Mouse (Mus musculus): Measurements from ENCODE around the gene Rhoc. TPM values are rescaled to one million over a fixed set of nuclear protein-coding genes. Genes with fewer than 3 reads are reported as not detected.

Gene Rhoc
- polyA plus RNA-seq, 1 experiment from 2014 or later = 120 TPM

GRCm38 (mm10) chr3:104770918-104771317 is 17.3 kb upstream of the Rhoc start:
- 51% methylated on average over 3 of the region's 3 CpGs for WGBS
- Histone ChIP-seq H3K4me3 (no peak overlapping the region), H3K27ac (replicated peaks) (0 out of 2 replicates have a peak overlapping the region, but pooled peaks have one; percentile 1), H3K27me3 (replicated peaks; ENCODE audit: low read depth, poor library complexity, severe bottlenecking) (peaks cover 33% of the 10 kb centered on the region), H3K4me1 (peaks cover 34% of the 10 kb centered on the region), H3K9me3 (no peaks in the 10 kb centered on the region), H3K36me3 (replicated peaks) (no peaks in the 10 kb centered on the region)
- no peak for DNase-seq (ENCODE audit: low spot score)

- Histone ChIP-seq H3K27ac (replicated peaks) (no peak overlapping the region), H3K4me1 (peaks cover 38% of the 10 kb centered on the region), H3K4me3 (no peak overlapping the region), H3K9me3 (no peaks in the 10 kb centered on the region), H3K27me3 (replicated peaks; ENCODE audit: low read depth, poor library complexity, severe bottlenecking) (peaks cover 38% of the 10 kb centered on the region), H3K36me3 (replicated peaks) (no peaks in the 10 kb centered on the region)
- no peak for DNase-seq (ENCODE audit: low spot score)
- 58% methylated on average over 6 of the region's 6 CpGs for WGBS
Observed at GRCm38 (mm10) chr3:104771460-104771859, 16.7 kb upstream of the Rhoc start.

- peaks cover 45% of the 10 kb centered on the region for H3K4me1 ChIP-seq
- DNase-seq (ENCODE audit: low spot score) = no peak
- H3K27me3 ChIP-seq (replicated peaks; ENCODE audit: low read depth, poor library complexity, severe bottlenecking) = peaks cover 57% of the 10 kb centered on the region
- H3K9me3 ChIP-seq = no peaks in the 10 kb centered on the region
- no peak overlapping the region for H3K4me3 ChIP-seq
- no peak overlapping the region for H3K27ac ChIP-seq (replicated peaks)
- H3K36me3 ChIP-seq (replicated peaks) = no peaks in the 10 kb centered on the region
- 76% methylated on average over 7 of the region's 7 CpGs for WGBS
Observed at GRCm38 (mm10) chr3:104773301-104773700, 14.9 kb upstream of the Rhoc start.

DNA sequence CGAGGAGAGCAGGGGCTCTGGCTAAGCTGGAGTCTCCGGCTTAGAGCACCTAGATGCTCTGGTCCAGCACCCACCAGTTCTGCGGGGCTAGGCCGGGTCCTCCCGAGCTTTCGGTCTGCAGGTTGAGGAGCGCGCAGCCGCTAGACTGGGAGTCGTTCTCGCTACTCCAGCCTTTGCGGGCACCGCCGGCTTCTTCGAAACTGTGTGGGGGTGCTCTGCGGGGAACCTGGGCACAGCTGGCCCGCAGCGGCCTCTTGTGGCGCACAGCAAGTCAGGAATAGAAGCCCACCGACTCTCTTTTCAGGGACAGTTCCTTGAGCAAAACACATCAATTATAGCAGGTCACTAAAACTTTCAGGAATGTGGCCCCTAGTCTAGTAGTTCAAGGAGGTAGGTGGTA is 10.8 kb upstream of the Rhoc start:
- 1% methylated on average over 20 of the region's 20 CpGs for WGBS
- H3K9me3 ChIP-seq = no peaks in the 10 kb centered on the region
- peaks cover 85% of the 10 kb centered on the region for H3K27me3 ChIP-seq (replicated peaks; ENCODE audit: low read depth, poor library complexity, severe bottlenecking)
- no peak overlapping the region; the same call in 1 of the 2 replicates for H3K27ac ChIP-seq (replicated peaks)
- peaks cover 41% of the 10 kb centered on the region for H3K4me1 ChIP-seq
- peak overlapping the region; percentile 57 for H3K4me3 ChIP-seq
- no peaks in the 10 kb centered on the region for H3K36me3 ChIP-seq (replicated peaks)
- peak; percentile 81 for DNase-seq (ENCODE audit: low spot score)

- H3K9me3 ChIP-seq = no peaks in the 10 kb centered on the region
- H3K4me1 ChIP-seq = peaks cover 40% of the 10 kb centered on the region
- peaks cover 96% of the 10 kb centered on the region for H3K27me3 ChIP-seq (replicated peaks; ENCODE audit: low read depth, poor library complexity, severe bottlenecking)
- peak; percentile 84 for DNase-seq (ENCODE audit: low spot score)
- 3% methylated on average over 7 of the region's 7 CpGs for WGBS
- H3K4me3 ChIP-seq = no peak overlapping the region
- H3K27ac ChIP-seq (replicated peaks) = no peak overlapping the region
- H3K36me3 ChIP-seq (replicated peaks) = no peaks in the 10 kb centered on the region
Observed at GRCm38 (mm10) chr3:104779949-104780348, 8.2 kb upstream of the Rhoc start.

GRCm38 (mm10) chr3:104780561-104781420 is 7.4 kb upstream of the Rhoc start, which contains the start of gene Ppm1j:
TSS of gene Ppm1j (plus strand) at chr3:104781056.
- Histone ChIP-seq H3K27ac (replicated peaks) (no peak within 1 kb of the TSS; the same call in 1 of the 2 replicates), H3K4me3 (peak within 1 kb of the TSS; percentile 64), H3K27me3 (replicated peaks; ENCODE audit: low read depth, poor library complexity, severe bottlenecking) (peaks cover 100% of the 10 kb centered on the region), H3K9me3 (no peaks in the 10 kb centered on the region), H3K4me1 (peaks cover 37% of the 10 kb centered on the region), H3K36me3 (replicated peaks) (no peaks in the 10 kb centered on the region)
- 1% methylated on average over 56 of the region's 56 CpGs for WGBS
- peak; percentile 83 for DNase-seq (ENCODE audit: low spot score)

DNA sequence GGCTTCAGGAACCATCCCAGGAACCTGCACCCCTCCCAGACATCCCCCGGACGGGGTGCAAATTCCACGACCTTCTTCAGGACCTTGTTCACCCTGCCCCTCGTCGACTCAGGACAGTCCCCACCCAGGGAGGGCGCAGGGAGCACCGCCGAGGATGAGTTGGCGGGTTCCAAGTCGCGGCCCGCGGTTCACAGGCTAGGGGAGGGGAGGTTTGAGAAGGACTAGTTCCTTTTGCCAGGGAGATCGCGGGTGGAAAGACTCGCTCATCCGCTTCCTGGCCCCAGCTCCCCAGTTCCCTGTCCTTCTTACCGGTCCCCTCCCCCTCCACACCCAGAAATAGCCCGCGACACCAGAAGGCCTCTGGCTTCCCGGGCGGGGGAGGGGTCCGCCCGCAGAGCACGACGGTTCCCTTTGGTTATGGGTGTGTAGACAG is 6.7 kb upstream of the Rhoc start, which contains the start of gene Fam19a3:
Gene Fam19a3 (minus strand): TSS at position 370 of the 433 bp plus-strand sequence.
- H3K27ac ChIP-seq (replicated peaks) = no peak within 1 kb of the TSS; the same call in 1 of the 2 replicates

DNA sequence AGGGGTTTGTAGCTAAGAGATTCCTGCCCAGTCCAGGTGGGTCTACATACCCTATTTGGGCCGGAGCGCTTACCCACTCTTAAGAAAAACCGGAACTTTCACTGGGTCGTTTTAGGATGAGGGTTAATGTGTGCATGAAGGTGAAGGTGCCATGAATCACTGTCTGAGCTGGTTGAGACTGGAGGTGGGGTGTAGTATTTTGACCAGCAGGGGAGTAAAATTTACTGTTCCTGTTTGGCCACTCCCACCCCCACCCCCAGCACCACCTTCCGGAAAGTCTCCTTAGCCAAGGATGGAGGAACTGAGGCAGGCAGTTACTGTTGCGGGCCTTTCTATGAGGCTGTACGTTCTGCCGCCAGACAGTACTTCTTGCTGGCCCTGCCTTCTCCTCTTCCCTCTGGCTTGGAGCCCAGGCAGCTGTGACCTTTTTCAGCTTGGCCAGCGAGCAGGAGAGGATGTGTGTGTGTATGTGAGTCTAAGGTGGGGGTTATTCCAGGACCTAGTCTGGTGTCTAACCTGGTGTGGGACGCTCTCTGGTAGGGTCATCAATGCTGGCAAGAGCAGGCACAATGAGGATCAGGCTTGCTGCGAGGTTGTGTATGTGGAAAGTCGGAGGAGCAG is 6.0 kb upstream of the Rhoc start:
- no peak for DNase-seq (ENCODE audit: low spot score)
- 12% methylated on average over 12 of the region's 12 CpGs for WGBS
- H3K27me3 ChIP-seq (replicated peaks; ENCODE audit: low read depth, poor library complexity, severe bottlenecking) = peaks cover 95% of the 10 kb centered on the region

More for the DNA sequence above, 6.7 kb upstream of the Rhoc start, which contains the start of gene Fam19a3:
- Histone ChIP-seq H3K27me3 (replicated peaks; ENCODE audit: low read depth, poor library complexity, severe bottlenecking) (peaks cover 100% of the 10 kb centered on the region), H3K4me3 (peak within 1 kb of the TSS; percentile 64), H3K4me1 (peaks cover 31% of the 10 kb centered on the region), H3K36me3 (replicated peaks) (no peaks in the 10 kb centered on the region), H3K9me3 (no peaks in the 10 kb centered on the region)
- WGBS = under 1% methylated on average over 26 of the region's 26 CpGs
- DNase-seq (ENCODE audit: low spot score) = peak; percentile 39

DNA sequence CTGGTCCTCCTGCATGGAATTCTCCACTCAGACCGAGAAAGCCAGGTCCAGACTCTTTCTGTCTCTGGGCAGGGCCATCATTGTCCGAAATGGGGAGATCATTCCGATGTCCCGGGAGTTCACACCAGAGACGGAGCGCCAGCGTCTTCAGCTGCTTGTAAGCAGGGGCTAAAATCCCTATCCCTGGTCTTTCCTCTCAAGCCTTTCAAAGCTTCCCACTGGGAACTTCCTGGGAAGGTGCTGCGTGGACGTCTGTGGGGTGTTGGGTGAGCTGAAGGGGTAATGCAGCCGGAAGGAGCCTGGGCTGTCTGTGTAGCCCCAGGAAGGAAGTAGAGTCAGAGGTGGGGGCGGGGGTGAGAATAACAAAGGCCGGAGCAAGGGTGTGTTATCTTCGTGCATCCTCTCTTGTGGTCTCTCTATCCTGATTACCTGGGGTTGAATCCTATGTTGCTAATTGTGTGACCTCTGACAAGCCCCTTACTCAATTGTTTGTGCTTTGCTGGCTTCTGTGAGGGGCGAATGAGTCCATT is 4.1 kb upstream of the Rhoc start:
- no peak for DNase-seq (ENCODE audit: low spot score)
- H3K27me3 ChIP-seq (replicated peaks; ENCODE audit: low read depth, poor library complexity, severe bottlenecking) = peaks cover 85% of the 10 kb centered on the region
- no peaks in the 10 kb centered on the region for H3K9me3 ChIP-seq
- no peak overlapping the region for H3K4me3 ChIP-seq
- 38% methylated on average over 14 of the region's 14 CpGs for WGBS
- H3K4me1 ChIP-seq = peaks cover 33% of the 10 kb centered on the region
- no peaks in the 10 kb centered on the region for H3K36me3 ChIP-seq (replicated peaks)
- no peak overlapping the region for H3K27ac ChIP-seq (replicated peaks)

More for the DNA sequence above, 6.0 kb upstream of the Rhoc start:
- no peaks in the 10 kb centered on the region for H3K36me3 ChIP-seq (replicated peaks)
- H3K4me1 ChIP-seq = peaks cover 27% of the 10 kb centered on the region
- H3K27ac ChIP-seq (replicated peaks) = no peak overlapping the region
- peak overlapping the region; percentile 64 for H3K4me3 ChIP-seq
- no peaks in the 10 kb centered on the region for H3K9me3 ChIP-seq

DNA sequence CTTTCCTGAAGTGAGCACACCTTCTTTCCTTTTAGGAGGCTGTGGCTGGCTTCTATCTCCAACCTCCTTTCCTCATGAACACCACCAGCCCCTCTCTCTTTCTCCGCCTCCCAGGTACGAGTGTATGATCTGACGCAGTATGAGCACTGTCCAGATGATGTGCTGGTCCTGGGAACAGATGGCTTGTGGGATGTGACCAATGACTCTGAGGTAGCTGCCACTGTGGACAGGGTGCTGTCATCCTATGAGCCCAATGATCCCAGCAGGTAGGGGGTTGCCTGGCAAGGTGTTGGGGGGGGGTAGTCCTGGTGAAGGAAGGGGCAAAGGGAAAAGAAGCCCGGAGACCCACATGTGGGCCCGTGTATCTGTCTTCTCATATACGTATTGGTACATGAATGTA is 2.9 kb upstream of the Rhoc start:
- Histone ChIP-seq H3K9me3 (no peaks in the 10 kb centered on the region), H3K27ac (replicated peaks) (no peak overlapping the region), H3K36me3 (replicated peaks) (no peaks in the 10 kb centered on the region), H3K4me1 (peaks cover 46% of the 10 kb centered on the region), H3K4me3 (no peak overlapping the region), H3K27me3 (replicated peaks; ENCODE audit: low read depth, poor library complexity, severe bottlenecking) (peaks cover 72% of the 10 kb centered on the region)
- WGBS = 89% methylated on average over 6 of the region's 6 CpGs
- no peak for DNase-seq (ENCODE audit: low spot score)

DNA sequence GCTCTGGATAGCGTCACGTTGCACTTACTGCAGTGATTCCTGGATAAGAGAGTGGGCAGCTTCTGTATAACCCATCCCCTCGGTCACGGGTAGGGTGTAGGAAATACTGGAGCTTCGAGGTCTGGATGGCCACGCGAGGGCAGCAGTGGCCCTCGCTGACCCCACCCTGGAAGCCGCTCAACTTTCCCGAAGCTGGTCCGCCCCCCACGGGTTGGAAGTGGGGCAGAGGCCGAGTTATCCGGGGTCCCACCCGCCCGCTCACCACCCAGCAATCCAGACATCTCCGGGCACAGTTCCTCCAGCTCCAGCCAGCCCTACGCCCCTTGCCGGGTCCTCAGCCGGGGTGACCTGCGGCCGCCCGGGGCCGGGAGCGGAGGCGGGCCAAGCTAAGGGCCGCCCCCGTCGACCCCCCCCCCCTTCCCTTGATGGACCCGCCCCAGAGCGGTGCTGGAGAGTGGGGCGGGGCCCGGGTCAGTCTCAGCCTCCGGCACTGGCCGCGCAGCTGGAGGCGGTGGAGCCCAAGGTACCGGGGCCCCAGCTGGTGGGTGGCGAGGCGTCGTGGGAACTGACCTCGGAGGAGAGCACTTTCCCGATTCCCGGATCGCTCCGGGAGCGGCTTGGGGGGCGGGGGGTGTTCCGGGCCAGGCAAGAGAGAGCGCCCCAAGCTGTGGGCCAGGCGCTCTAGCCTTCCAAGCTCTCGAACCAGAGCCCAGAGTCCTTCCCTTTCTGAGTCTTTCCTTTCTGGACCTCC is 561 bp downstream of the Rhoc start:
- peaks cover 27% of the 10 kb centered on the region for H3K36me3 ChIP-seq (replicated peaks)
- H3K4me3 ChIP-seq = peak overlapping the region; percentile 71
- under 1% methylated on average over 52 of the region's 52 CpGs for WGBS
- H3K27ac ChIP-seq (replicated peaks) = peak overlapping the region; percentile 90
- peak; percentile 90 for DNase-seq (ENCODE audit: low spot score)
- peaks cover 38% of the 10 kb centered on the region for H3K27me3 ChIP-seq (replicated peaks; ENCODE audit: low read depth, poor library complexity, severe bottlenecking)
- H3K9me3 ChIP-seq = no peaks in the 10 kb centered on the region
- peaks cover 58% of the 10 kb centered on the region for H3K4me1 ChIP-seq

GRCm38 (mm10) chr3:104789312-104789605 is 1.1 kb downstream of the Rhoc start:
- Histone ChIP-seq H3K27ac (replicated peaks) (peak overlapping the region; percentile 90), H3K27me3 (replicated peaks; ENCODE audit: low read depth, poor library complexity, severe bottlenecking) (peaks cover 32% of the 10 kb centered on the region), H3K9me3 (no peaks in the 10 kb centered on the region), H3K36me3 (replicated peaks) (peaks cover 32% of the 10 kb centered on the region), H3K4me3 (peak overlapping the region; percentile 71), H3K4me1 (peaks cover 60% of the 10 kb centered on the region)
- DNase-seq (ENCODE audit: low spot score) = no peak
- WGBS = 1% methylated on average over 10 of the region's 10 CpGs

Data from embryonic facial prominence, embryonic 10.5 days (tissue).